Mouse (Mus musculus): ENCODE measurements at regions not wholly inside any gene's neighbourhood (a gene's known extent, or its start where the extent isn't known, plus 50 kb on each side); places are given as distances from the start of the nearest gene placed in this dataset.

- Histone ChIP-seq H3K36me3 (ENCODE audit: control insufficient read depth, insufficient read depth) (no peaks in the 10 kb centered on the region), H3K4me3 (no peak overlapping the region), H3ac (ENCODE audit: control insufficient read depth, insufficient read length) (no peak overlapping the region), H3K4me2 (ENCODE audit: low read depth) (no peak overlapping the region), H3K79me2 (ENCODE audit: control insufficient read depth, insufficient read depth) (no peaks in the 10 kb centered on the region), H3K27me3 (ENCODE audit: control insufficient read depth, insufficient read depth, insufficient read length) (no peaks in the 10 kb centered on the region)
- TF ChIP-seq REST (IDR thresholded peaks at IDR 0.05; ENCODE audit: insufficient read depth, insufficient read length) (no peak), USF1 (IDR thresholded peaks at IDR 0.05; ENCODE audit: low read depth) (no peak), MAX (IDR thresholded peaks at IDR 0.05; ENCODE audit: low read depth) (no peak), SRF (IDR thresholded peaks at IDR 0.05; ENCODE audit: control insufficient read depth, insufficient read length, low read depth) (no peak), MYOD1 (IDR thresholded peaks at IDR 0.05; ENCODE audit: control insufficient read depth in 1 of 3, insufficient read length in 2 of 3, low read depth in 2 of 3) (no peak), E2F4 (IDR thresholded peaks at IDR 0.05; ENCODE audit: insufficient read depth) (no peak)
These were observed 76.4 kb upstream of the Ctnnb1 start for GRCm38 (mm10) chr9:120852572-120852971.

GRCm38 (mm10) chr9:120853032-120853597, 75.9 kb upstream of the Ctnnb1 start:
- Histone ChIP-seq H3K36me3 (ENCODE audit: control insufficient read depth, insufficient read depth) (no peaks in the 10 kb centered on the region), H3ac (ENCODE audit: control insufficient read depth, insufficient read length) (no peak overlapping the region), H3K79me2 (ENCODE audit: control insufficient read depth, insufficient read depth) (no peaks in the 10 kb centered on the region), H3K4me2 (ENCODE audit: low read depth) (no peak overlapping the region), H3K4me3 (no peak overlapping the region), H3K27me3 (ENCODE audit: control insufficient read depth, insufficient read depth, insufficient read length) (no peaks in the 10 kb centered on the region)
- TF ChIP-seq TCF12 (IDR thresholded peaks at IDR 0.05; ENCODE audit: insufficient read depth, poor library complexity, severe bottlenecking) (no peak), E2F4 (IDR thresholded peaks at IDR 0.05; ENCODE audit: insufficient read depth) (no peak), POLR2AphosphoS2 (IDR thresholded peaks at IDR 0.05; ENCODE audit: insufficient read length, low read depth) (no peak), MYOG (IDR thresholded peaks at IDR 0.05; ENCODE audit: control insufficient read depth in 1 of 3, insufficient read depth in 1 of 3, insufficient read length in 2 of 3, low read depth in 2 of 3) (no peak), MYOD1 (IDR thresholded peaks at IDR 0.05; ENCODE audit: control insufficient read depth in 1 of 3, insufficient read length in 2 of 3, low read depth in 2 of 3) (no peak), MAX (IDR thresholded peaks at IDR 0.05; ENCODE audit: low read depth) (no peak), CEBPB (IDR thresholded peaks at IDR 0.05; ENCODE audit: insufficient read depth, poor library complexity, severe bottlenecking) (no peak), SRF (IDR thresholded peaks at IDR 0.05; ENCODE audit: control insufficient read depth, insufficient read length, low read depth) (no peak), TCF3 (IDR thresholded peaks at IDR 0.05; ENCODE audit: insufficient read length, low read depth) (no peak), USF1 (IDR thresholded peaks at IDR 0.05; ENCODE audit: low read depth) (no peak), POLR2A (IDR thresholded peaks at IDR 0.05; ENCODE audit: insufficient read length, low read depth) (no peak), REST (IDR thresholded peaks at IDR 0.05; ENCODE audit: insufficient read depth, insufficient read length) (no peak)

DNA sequence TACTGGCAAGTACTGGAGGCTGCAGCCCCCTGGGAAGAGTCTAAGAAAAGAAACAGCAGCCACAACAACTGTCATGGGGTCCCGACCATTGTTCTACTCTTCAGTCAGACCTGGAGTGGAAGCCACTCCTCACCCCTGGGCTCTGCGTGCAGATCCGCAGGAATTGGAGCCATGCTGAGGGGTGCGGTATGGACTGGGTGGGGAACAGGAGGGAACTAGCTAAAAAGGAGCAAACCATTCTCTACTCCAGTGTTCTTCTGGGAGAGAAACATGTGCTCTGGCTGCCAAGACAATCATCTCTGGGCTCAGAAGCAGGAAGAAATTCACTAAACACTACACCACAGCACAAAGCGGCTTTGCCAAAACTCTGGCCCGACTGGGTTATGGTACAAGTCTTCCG, 74.7 kb upstream of the Ctnnb1 start:
- Histone ChIP-seq H3ac (ENCODE audit: control insufficient read depth, insufficient read length) (no peak overlapping the region), H3K27me3 (ENCODE audit: control insufficient read depth, insufficient read depth, insufficient read length) (no peaks in the 10 kb centered on the region), H3K36me3 (ENCODE audit: control insufficient read depth, insufficient read depth) (no peaks in the 10 kb centered on the region), H3K4me2 (ENCODE audit: low read depth) (no peak overlapping the region), H3K4me3 (no peak overlapping the region), H3K79me2 (ENCODE audit: control insufficient read depth, insufficient read depth) (no peaks in the 10 kb centered on the region)
- no peak for TF ChIP-seq MAX (IDR thresholded peaks at IDR 0.05; ENCODE audit: low read depth)
- TF ChIP-seq POLR2A (IDR thresholded peaks at IDR 0.05; ENCODE audit: insufficient read length, low read depth) = no peak
- TF ChIP-seq TCF3 (IDR thresholded peaks at IDR 0.05; ENCODE audit: insufficient read length, low read depth) = no peak
- no peak for TF ChIP-seq POLR2AphosphoS2 (IDR thresholded peaks at IDR 0.05; ENCODE audit: insufficient read length, low read depth)
- TF ChIP-seq MYOD1 (IDR thresholded peaks at IDR 0.05; ENCODE audit: control insufficient read depth in 1 of 3, insufficient read length in 2 of 3, low read depth in 2 of 3) = no peak
- TF ChIP-seq SRF (IDR thresholded peaks at IDR 0.05; ENCODE audit: control insufficient read depth, insufficient read length, low read depth) = no peak
- TF ChIP-seq TCF12 (IDR thresholded peaks at IDR 0.05; ENCODE audit: insufficient read depth, poor library complexity, severe bottlenecking) = no peak
- no peak for TF ChIP-seq CEBPB (IDR thresholded peaks at IDR 0.05; ENCODE audit: insufficient read depth, poor library complexity, severe bottlenecking)
- no peak for TF ChIP-seq MYOG (IDR thresholded peaks at IDR 0.05; ENCODE audit: control insufficient read depth in 1 of 3, insufficient read depth in 1 of 3, insufficient read length in 2 of 3, low read depth in 2 of 3)
- no peak for TF ChIP-seq REST (IDR thresholded peaks at IDR 0.05; ENCODE audit: insufficient read depth, insufficient read length)
- no peak for TF ChIP-seq E2F4 (IDR thresholded peaks at IDR 0.05; ENCODE audit: insufficient read depth)
- TF ChIP-seq USF1 (IDR thresholded peaks at IDR 0.05; ENCODE audit: low read depth) = no peak

GRCm38 (mm10) chr9:120855293-120856050, 73.5 kb upstream of the Ctnnb1 start:
- H3K36me3 ChIP-seq (ENCODE audit: control insufficient read depth, insufficient read depth) = no peaks in the 10 kb centered on the region
- no peaks in the 10 kb centered on the region for H3K27me3 ChIP-seq (ENCODE audit: control insufficient read depth, insufficient read depth, insufficient read length)
- H3K4me3 ChIP-seq = no peak overlapping the region
- TF ChIP-seq MYOG (IDR thresholded peaks at IDR 0.05; ENCODE audit: control insufficient read depth in 1 of 3, insufficient read depth in 1 of 3, insufficient read length in 2 of 3, low read depth in 2 of 3) (peak; percentile 54 to 87 (median 72)), MYOD1 (IDR thresholded peaks at IDR 0.05; ENCODE audit: control insufficient read depth in 1 of 3, insufficient read length in 2 of 3, low read depth in 2 of 3) (peak; percentile 87 to 92 (median 92)), POLR2A (IDR thresholded peaks at IDR 0.05; ENCODE audit: insufficient read length, low read depth) (no peak), USF1 (IDR thresholded peaks at IDR 0.05; ENCODE audit: low read depth) (no peak), SRF (IDR thresholded peaks at IDR 0.05; ENCODE audit: control insufficient read depth, insufficient read length, low read depth) (no peak), CEBPB (IDR thresholded peaks at IDR 0.05; ENCODE audit: insufficient read depth, poor library complexity, severe bottlenecking) (peak; percentile 72), TCF3 (IDR thresholded peaks at IDR 0.05; ENCODE audit: insufficient read length, low read depth) (peak; percentile 34), MAX (IDR thresholded peaks at IDR 0.05; ENCODE audit: low read depth) (no peak), POLR2AphosphoS2 (IDR thresholded peaks at IDR 0.05; ENCODE audit: insufficient read length, low read depth) (no peak), TCF12 (IDR thresholded peaks at IDR 0.05; ENCODE audit: insufficient read depth, poor library complexity, severe bottlenecking) (peak; percentile 57), REST (IDR thresholded peaks at IDR 0.05; ENCODE audit: insufficient read depth, insufficient read length) (no peak), E2F4 (IDR thresholded peaks at IDR 0.05; ENCODE audit: insufficient read depth) (no peak)
- H3K79me2 ChIP-seq (ENCODE audit: control insufficient read depth, insufficient read depth) = no peaks in the 10 kb centered on the region
- no peak overlapping the region for H3ac ChIP-seq (ENCODE audit: control insufficient read depth, insufficient read length)
- peak overlapping the region; percentile 25 for H3K4me2 ChIP-seq (ENCODE audit: low read depth)
